Mouse (Mus musculus) MEL (cell line): Measurements from ENCODE around the gene Pdhx. TPM values are rescaled to one million over a fixed set of nuclear protein-coding genes. Genes with fewer than 3 reads are reported as not detected.

Experiments used
- DNase-seq: peaks from one replicate; pipeline ENCODE4 v3.0.0; 2011; ENCODE audit warnings: low read depth, low spot score
- H3K27ac ChIP-seq: 2 replicates; pipeline ENCODE4 v1.5.1; 2012; ENCODE audit warnings: low read depth, mild to moderate bottlenecking, control low read depth, low read length, moderate library complexity; ENCODE audit not compliant: control insufficient read depth
- H3K27me3 ChIP-seq, 2 experiments: fragments of 150-350 bp in 1 of 2; sonication (generic) in 1 of 2; 2 replicates each; pipeline ENCODE4 v1.6.1; 2012; ENCODE audit warnings: low read length in 2 of 2, mild to moderate bottlenecking in 2 of 2, improper control_type of control experiment in 1 of 2, moderate library complexity in 1 of 2; ENCODE audit not compliant: insufficient read depth in 2 of 2, control insufficient read depth in 1 of 2
- H3K36me3 ChIP-seq, 2 experiments: 2 replicates each; pipeline ENCODE4 v1.6.1; 2012 to 2014; ENCODE audit warnings: low read length in 2 of 2, improper control_type of control experiment in 1 of 2, inconsistent platforms in 1 of 2, mild to moderate bottlenecking in 1 of 2; ENCODE audit not compliant: insufficient read depth in 2 of 2, control insufficient read depth in 1 of 2
- H3K4me1 ChIP-seq, 2 experiments: fragments of 150-350 bp in 1 of 2; sonication (generic) in 1 of 2; 2 replicates each; pipeline ENCODE4 v1.6.1; 2012; ENCODE audit warnings: low read length in 2 of 2, improper control_type of control experiment in 1 of 2, mild to moderate bottlenecking in 1 of 2; ENCODE audit not compliant: insufficient read depth in 2 of 2, control insufficient read depth in 1 of 2
- H3K4me3 ChIP-seq, 2 experiments: fragments of 150-350 bp in 1 of 2; sonication (generic) in 1 of 2; 2 replicates each; pipeline ENCODE4 v1.5.1; 2012; ENCODE audit warnings: low read depth in 2 of 2, low read length in 2 of 2, mild to moderate bottlenecking in 2 of 2, moderate library complexity in 2 of 2, control low read depth in 1 of 2, improper control_type of control experiment in 1 of 2; ENCODE audit not compliant: control insufficient read depth in 1 of 2, insufficient read depth in 1 of 2
- H3K79me2 ChIP-seq: 2 replicates; pipeline ENCODE4 v1.6.1; 2012; ENCODE audit warnings: mild to moderate bottlenecking, low read length, moderate library complexity; ENCODE audit not compliant: control insufficient read depth, poor library complexity, insufficient read depth
- H3K9ac ChIP-seq: 2 replicates; pipeline ENCODE4 v1.6.1; 2012; ENCODE audit warnings: low read depth, mild to moderate bottlenecking, control low read depth, low read length, moderate library complexity; ENCODE audit not compliant: control insufficient read depth, poor library complexity, severe bottlenecking
- H3K9me3 ChIP-seq: fragments of 150-350 bp; sonication (generic); replicated peaks from 2 replicates; pipeline ENCODE4 v1.6.1; 2012; ENCODE audit warnings: mild to moderate bottlenecking, low read length, improper control_type of control experiment, moderate library complexity; ENCODE audit not compliant: insufficient read depth
- CHD1 ChIP-seq: IDR thresholded peaks from 2 replicates; pipeline ENCODE4 v1.6.1; 2012; ENCODE audit warnings: low read depth, mild to moderate bottlenecking, inconsistent platforms, low read length, improper control_type of control experiment
- CTCF ChIP-seq, 3 experiments: IDR thresholded peaks in 2 of 3; conservative IDR thresholded peaks in 1 of 3; 2 replicates each; pipeline ENCODE4 v1.5.1; 2011 to 2012; ENCODE audit warnings: low read length in 3 of 3, low read depth in 2 of 3, mild to moderate bottlenecking in 2 of 3, improper control_type of control experiment in 1 of 3, inconsistent platforms in 1 of 3, mixed read lengths in 1 of 3, moderate library complexity in 1 of 3; ENCODE audit not compliant: control insufficient read depth in 1 of 3, insufficient read depth in 1 of 3, poor library complexity in 1 of 3, severe bottlenecking in 1 of 3
- E2F4 ChIP-seq: IDR thresholded peaks from 2 replicates; pipeline ENCODE4 v1.6.1; 2011; ENCODE audit warnings: low read depth, low read length, improper control_type of control experiment, borderline replicate concordance
- GABPA ChIP-seq: IDR thresholded peaks from 2 replicates; pipeline ENCODE4 v1.6.1; 2012; ENCODE audit warnings: low read depth, mild to moderate bottlenecking, inconsistent platforms, low read length, improper control_type of control experiment, moderate library complexity
- GATA1 ChIP-seq: IDR thresholded peaks from 2 replicates; pipeline ENCODE4 v1.6.1; 2011; ENCODE audit warnings: low read depth, low read length, improper control_type of control experiment
- JUND ChIP-seq: IDR thresholded peaks from 2 replicates; pipeline ENCODE4 v1.6.1; 2011; ENCODE audit warnings: low read depth, mild to moderate bottlenecking, improper control_type of control experiment, low read length
- MAX ChIP-seq: IDR thresholded peaks from 2 replicates; pipeline ENCODE4 v1.6.1; 2011; ENCODE audit warnings: low read length, improper control_type of control experiment
- MAZ ChIP-seq: IDR thresholded peaks from 2 replicates; pipeline ENCODE4 v1.6.1; 2012; ENCODE audit warnings: low read depth, mild to moderate bottlenecking, inconsistent platforms, low read length, improper control_type of control experiment
- POLR2A ChIP-seq, 2 experiments: IDR thresholded peaks; 2 replicates each; pipeline ENCODE4 v1.6.1; 2011 to 2012; ENCODE audit warnings: low read length in 2 of 2, mild to moderate bottlenecking in 2 of 2, control low read depth in 1 of 2, improper control_type of control experiment in 1 of 2, low read depth in 1 of 2, moderate library complexity in 1 of 2; ENCODE audit not compliant: control insufficient read depth in 1 of 2, insufficient read depth in 1 of 2, poor library complexity in 1 of 2
- RAD21 ChIP-seq: IDR thresholded peaks from 2 replicates; pipeline ENCODE4 v1.6.1; 2011; ENCODE audit warnings: mild to moderate bottlenecking, low read depth, low read length, improper control_type of control experiment
- SIN3A ChIP-seq: IDR thresholded peaks from 2 replicates; pipeline ENCODE4 v1.6.1; 2012; ENCODE audit warnings: low read length, improper control_type of control experiment, inconsistent platforms
- SMC3 ChIP-seq: IDR thresholded peaks from 2 replicates; pipeline ENCODE4 v1.6.1; 2011; ENCODE audit warnings: low read depth, low read length, improper control_type of control experiment
- USF1 ChIP-seq: IDR thresholded peaks from 2 replicates; pipeline ENCODE4 v1.6.1; 2014; ENCODE audit warnings: low read depth, mild to moderate bottlenecking, inconsistent platforms, low read length, improper control_type of control experiment, moderate library complexity
- USF2 ChIP-seq, 2 experiments: IDR thresholded peaks; 2 replicates each; pipeline ENCODE4 v1.6.1; 2011 to 2012; ENCODE audit warnings: improper control_type of control experiment in 2 of 2, low read length in 2 of 2, borderline replicate concordance in 1 of 2, inconsistent platforms in 1 of 2, low read depth in 1 of 2, mild to moderate bottlenecking in 1 of 2; ENCODE audit not compliant: insufficient read depth in 1 of 2
- ZC3H11A ChIP-seq: IDR thresholded peaks from 2 replicates; pipeline ENCODE4 v1.6.1; 2012; ENCODE audit warnings: low read depth, mild to moderate bottlenecking, inconsistent platforms, low read length, improper control_type of control experiment
- ZNF384 ChIP-seq: IDR thresholded peaks from 2 replicates; pipeline ENCODE4 v1.6.1; 2012; ENCODE audit warnings: low read depth, mild to moderate bottlenecking, inconsistent platforms, low read length, improper control_type of control experiment
- polyA plus RNA-seq, 2 experiments: library from polyadenylated mRNA; stranded (reverse) in 1 of 2; unstranded in 1 of 2; fragments of >175 nt in 1 of 2; fragments of >200 nt in 1 of 2; gene quantifications; 2 replicates each; pipeline versions ENCODE4 v1.2.1 to v1.2.4; 2012; ENCODE audit warnings: low replicate concordance in 2 of 2, low read depth in 1 of 2; ENCODE audit not compliant: insufficient read length in 2 of 2, insufficient read depth in 1 of 2, missing spikeins in 1 of 2
- total RNA-seq: library from RNA; depleted of rRNA; stranded (reverse); fragments of 300-350 nt; gene quantifications from 2 replicates; pipeline ENCODE4 v1.2.3, GENCODE M21; 2012

Pdhx gene
- total and polyA plus RNA-seq, 3 experiments = 48.4 to 73.3 TPM; not detected in 1

- no peak overlapping the region for H3K9ac ChIP-seq
- H3K36me3 ChIP-seq = no peaks in the 10 kb centered on the region
- DNase-seq = peak; percentile 35
- H3K27me3 ChIP-seq = no peaks in the 10 kb centered on the region
- TF ChIP-seq CHD1 (no peak), RAD21 (peak; percentile 15), E2F4 (no peak), MAX (no peak), POLR2A (IDR thresholded peaks at IDR 0.05; ENCODE audit: control insufficient read depth in 1 of 2, insufficient read depth in 1 of 2, low read depth in 1 of 2, low read length in 2 of 2, poor library complexity in 1 of 2) (no peak), SMC3 (peak; percentile 63), GABPA (no peak), USF2 (IDR thresholded peaks at IDR 0.05; ENCODE audit: borderline replicate concordance in 1 of 2, insufficient read depth in 1 of 2, low read depth in 1 of 2, low read length in 2 of 2) (no peak), CTCF (IDR thresholded peaks at IDR 0.05 in 2 of 3, conservative IDR thresholded peaks at IDR 0.05 in 1 of 3; ENCODE audit: control insufficient read depth in 1 of 3, insufficient read depth in 1 of 3, low read depth in 2 of 3, low read length in 3 of 3, poor library complexity in 1 of 3, severe bottlenecking in 1 of 3) (peak; percentile 47 to 54 (median 50))
- TF ChIP-seq, all 39 proteins: peak for 3
- no peak overlapping the region for H3K4me3 ChIP-seq
- no peak overlapping the region for H3K27ac ChIP-seq
- H3K79me2 ChIP-seq = no peaks in the 10 kb centered on the region
- H3K9me3 ChIP-seq = no peaks in the 10 kb centered on the region
- no peaks in the 10 kb centered on the region for H3K4me1 ChIP-seq
These were observed 14.8 kb upstream of the Pdhx start for GRCm38 (mm10) chr2:103088099-103088498.

DNA sequence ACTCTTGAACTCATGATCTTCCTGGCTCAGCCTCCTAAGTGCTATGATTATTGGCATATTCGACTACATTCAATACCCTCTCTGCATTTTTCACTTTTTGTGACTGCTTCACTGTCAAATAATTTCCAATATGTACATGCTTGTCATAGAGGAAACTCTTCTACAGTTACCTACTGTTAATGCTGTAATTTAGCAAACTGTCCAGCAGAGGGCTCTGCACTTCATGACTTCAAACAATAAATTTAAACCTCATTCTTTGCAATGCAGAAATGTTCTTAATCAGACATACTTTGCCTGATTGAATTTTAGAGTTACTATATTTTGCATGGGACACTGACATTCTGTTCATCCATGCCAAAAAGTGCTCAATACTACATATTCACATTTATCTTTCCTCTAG lies 13.1 kb upstream of the Pdhx start:
- DNase-seq = peak; percentile 69
- TF ChIP-seq ZNF384 (no peak), SIN3A (no peak), CTCF (IDR thresholded peaks at IDR 0.05 in 2 of 3, conservative IDR thresholded peaks at IDR 0.05 in 1 of 3; ENCODE audit: control insufficient read depth in 1 of 3, insufficient read depth in 1 of 3, low read depth in 2 of 3, low read length in 3 of 3, poor library complexity in 1 of 3, severe bottlenecking in 1 of 3) (peak in 2 of 3 experiments; percentile 52 to 84; a peak in 3 of 6 replicates), JUND (no peak), USF1 (no peak), RAD21 (peak; percentile 85), SMC3 (peak; percentile 88), MAZ (no peak), ZC3H11A (peak; percentile 85)
- Histone ChIP-seq H3K9me3 (no peaks in the 10 kb centered on the region), H3K36me3 (no peaks in the 10 kb centered on the region), H3K9ac (no peak overlapping the region), H3K79me2 (no peaks in the 10 kb centered on the region), H3K4me3 (no peak overlapping the region), H3K27ac (no peak overlapping the region), H3K4me1 (no peaks in the 10 kb centered on the region), H3K27me3 (no peaks in the 10 kb centered on the region)

DNA sequence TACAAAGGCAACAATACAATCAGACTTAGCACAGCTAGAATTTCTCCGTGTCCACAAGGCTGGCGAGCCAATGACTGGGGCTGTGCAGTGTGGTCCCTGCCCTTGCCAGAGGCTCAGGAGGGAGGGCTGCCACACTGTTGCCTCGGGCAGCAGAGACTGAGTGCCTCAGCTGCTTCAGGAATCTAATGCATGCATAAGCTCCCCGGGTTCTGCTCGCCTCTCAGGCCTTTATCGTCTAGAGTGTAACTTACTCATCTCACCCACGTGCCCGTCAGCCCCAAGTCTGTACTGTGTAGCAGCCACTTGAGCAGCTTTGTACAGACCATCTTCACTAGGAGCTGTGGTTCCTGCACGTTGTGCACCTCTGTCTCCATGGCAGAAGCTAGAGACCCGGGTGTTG lies 12.3 kb upstream of the Pdhx start:
- Histone ChIP-seq H3K27me3 (no peaks in the 10 kb centered on the region), H3K36me3 (no peaks in the 10 kb centered on the region), H3K9ac (no peak overlapping the region), H3K4me1 (no peaks in the 10 kb centered on the region), H3K4me3 (no peak overlapping the region), H3K79me2 (no peaks in the 10 kb centered on the region), H3K27ac (no peak overlapping the region), H3K9me3 (no peaks in the 10 kb centered on the region)
- no peak for DNase-seq
- TF ChIP-seq CHD1 (no peak), GATA1 (no peak)
